Mouse (Mus musculus) forebrain, embryonic 12.5 days (tissue): ENCODE results near the gene Acsl5. TPM values are rescaled to one million over a fixed set of nuclear protein-coding genes. Genes with fewer than 3 reads are reported as not detected.

Source experiments
- ATAC-seq: fragments of 200-750 bp; cut with Nextera tagmentation; 2 replicates; pipeline ENCODE4 v1.8.0; 2017; ENCODE audit warnings: moderate TSS enrichment; ENCODE audit not compliant: low FRiP score
- H3K27ac ChIP-seq: fragments of 300-500 bp; sonication (generic); 2 replicates; pipeline ENCODE4 v1.5.1; 2016; ENCODE audit warnings: mild to moderate bottlenecking
- H3K27me3 ChIP-seq: fragments of 300-500 bp; sonication (generic); 2 replicates; pipeline ENCODE4 v1.6.1; 2016; ENCODE audit warnings: mild to moderate bottlenecking
- H3K36me3 ChIP-seq: fragments of 300-500 bp; sonication (generic); replicated peaks from 2 replicates; pipeline ENCODE4 v1.6.1; 2016; ENCODE audit warnings: mild to moderate bottlenecking
- H3K4me1 ChIP-seq: fragments of 300-500 bp; sonication (generic); 2 replicates; pipeline ENCODE4 v1.6.1; 2016
- H3K4me2 ChIP-seq: fragments of 300-500 bp; sonication (generic); 2 replicates; pipeline ENCODE4 v1.6.1; 2016; ENCODE audit warnings: mild to moderate bottlenecking, moderate library complexity
- H3K4me3 ChIP-seq: fragments of 300-500 bp; sonication (generic); replicated peaks from 2 replicates; pipeline ENCODE4 v1.5.1; 2016; ENCODE audit warnings: mild to moderate bottlenecking
- H3K9ac ChIP-seq: fragments of 300-500 bp; sonication (generic); 2 replicates; pipeline ENCODE4 v1.6.1; 2016; ENCODE audit warnings: mild to moderate bottlenecking
- H3K9me3 ChIP-seq: fragments of 300-500 bp; sonication (generic); 2 replicates; pipeline ENCODE4 v1.6.1; 2016
- WGBS: fragments of 180-500 bp; shearing (Covaris S2); methylation state at CpG from one replicate; pipeline ENCODE4 v1.1.7; 2016; 5-methylcytosine and 5-hydroxymethylcytosine counted together
- polyA plus RNA-seq: library from polyadenylated mRNA; unstranded; fragments of >200 nt; fragmentation: Nextera tagmentation; extraction: Ambion mirVana; gene quantifications from 2 replicates; pipeline ENCODE4 v1.2.1, GENCODE M21; 2016

Gene Acsl5
- polyA plus RNA-seq, 1 experiment from 2014 or later: 18.9 TPM

DNA sequence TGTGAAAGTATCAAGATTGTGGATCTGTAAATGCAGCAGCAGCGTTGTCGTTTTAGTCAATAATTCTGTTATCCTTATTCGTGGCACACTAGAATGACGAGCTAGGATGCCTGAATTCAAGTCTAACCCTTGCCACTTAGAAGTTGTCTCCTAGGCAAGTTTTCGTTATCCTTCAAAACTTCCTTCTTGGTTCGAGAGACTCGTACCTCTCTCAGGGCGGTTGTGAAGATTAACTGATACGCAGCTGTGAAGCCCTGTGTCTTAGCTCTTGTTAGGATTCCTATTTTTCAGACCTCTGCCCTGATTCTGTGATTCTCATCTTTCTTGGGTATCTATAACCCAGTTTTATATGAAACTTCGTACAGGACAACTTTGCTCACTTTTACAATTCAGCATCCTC, 65.2 kb downstream of the Acsl5 start:
- Histone ChIP-seq H3K4me2 (peak overlapping the region; percentile 87), H3K27me3 (no peaks in the 10 kb centered on the region), H3K27ac (no peak overlapping the region), H3K36me3 (peaks cover 3% of the 10 kb centered on the region; the same call in 1 of the 2 replicates), H3K9me3 (no peaks in the 10 kb centered on the region), H3K9ac (no peak overlapping the region), H3K4me3 (peak overlapping the region; percentile 84), H3K4me1 (peaks cover 34% of the 10 kb centered on the region)
- 62% methylated on average over 10 of the region's 10 CpGs for WGBS
- no peak for ATAC-seq

DNA sequence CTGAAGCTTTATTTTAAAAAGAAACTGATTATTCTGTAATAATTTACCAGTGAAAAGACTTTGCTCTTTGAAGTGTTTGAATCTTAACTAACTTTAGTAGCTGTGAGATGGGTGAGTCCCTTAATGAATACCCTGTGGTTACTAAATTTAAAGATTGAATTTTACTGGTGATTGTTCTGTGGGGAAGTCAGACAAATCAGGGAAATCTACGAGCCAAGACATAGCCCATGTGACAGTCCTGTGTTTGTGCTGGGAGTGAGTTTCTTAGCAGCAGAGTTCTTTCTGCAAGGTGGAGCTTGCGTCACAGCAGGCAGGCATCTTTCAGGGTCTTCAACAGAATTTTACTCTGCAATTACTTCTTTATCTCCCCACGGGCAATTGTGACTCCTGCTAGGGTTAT, 67.3 kb downstream of the Acsl5 start:
- ATAC-seq: no peak
- no peak overlapping the region for H3K4me2 ChIP-seq
- no peaks in the 10 kb centered on the region for H3K27me3 ChIP-seq
- no peak overlapping the region for H3K27ac ChIP-seq
- peaks cover 21% of the 10 kb centered on the region for H3K4me1 ChIP-seq
- H3K9ac ChIP-seq: no peak overlapping the region
- no peaks in the 10 kb centered on the region for H3K9me3 ChIP-seq
- H3K4me3 ChIP-seq: no peak overlapping the region
- 78% methylated on average over 3 of the region's 3 CpGs for WGBS
- H3K36me3 ChIP-seq: peaks cover 11% of the 10 kb centered on the region

GRCm38 (mm10) chr19:55319521-55319920, 67.8 kb downstream of the Acsl5 start:
- H3K27me3 ChIP-seq: no peaks in the 10 kb centered on the region
- no peaks in the 10 kb centered on the region for H3K9me3 ChIP-seq
- peaks cover 15% of the 10 kb centered on the region for H3K36me3 ChIP-seq
- 78% methylated on average over 5 of the region's 5 CpGs for WGBS
- H3K27ac ChIP-seq: no peak overlapping the region
- no peak overlapping the region for H3K4me2 ChIP-seq
- H3K4me1 ChIP-seq: peaks cover 17% of the 10 kb centered on the region
- ATAC-seq: no peak
- H3K4me3 ChIP-seq: no peak overlapping the region
- no peak overlapping the region for H3K9ac ChIP-seq

DNA sequence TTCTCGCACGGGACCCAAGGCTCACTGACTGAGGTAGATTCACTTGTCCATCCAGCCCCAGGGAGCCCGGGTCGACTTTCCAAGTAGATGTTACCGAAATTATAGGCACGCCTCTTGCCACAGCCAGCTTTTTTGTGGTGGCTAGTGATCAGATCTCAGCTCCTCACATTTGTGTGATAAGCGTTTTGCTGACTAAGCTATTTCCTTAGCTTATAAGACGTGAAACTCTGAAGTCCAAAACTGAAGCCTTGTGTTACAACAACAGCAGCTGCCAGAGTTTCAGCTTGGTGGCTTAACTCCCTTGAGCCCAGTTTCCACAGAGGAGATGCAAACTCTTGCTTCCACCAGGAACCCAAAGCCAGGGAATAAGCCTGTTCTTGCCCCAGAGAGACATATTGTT, 70.9 kb downstream of the Acsl5 start:
- Histone ChIP-seq H3K27ac (no peak overlapping the region), H3K9me3 (no peaks in the 10 kb centered on the region), H3K9ac (no peak overlapping the region), H3K36me3 (peaks cover 17% of the 10 kb centered on the region), H3K27me3 (no peaks in the 10 kb centered on the region), H3K4me3 (no peak overlapping the region), H3K4me2 (no peak overlapping the region), H3K4me1 (no peaks in the 10 kb centered on the region)
- no peak for ATAC-seq
- 96% methylated on average over 8 of the region's 8 CpGs for WGBS

- no peak overlapping the region for H3K4me3 ChIP-seq
- H3K9ac ChIP-seq: no peak overlapping the region
- no peak overlapping the region for H3K4me2 ChIP-seq
- no peaks in the 10 kb centered on the region for H3K27me3 ChIP-seq
- H3K36me3 ChIP-seq: peaks cover 44% of the 10 kb centered on the region
- H3K27ac ChIP-seq: no peak overlapping the region
- H3K4me1 ChIP-seq: no peaks in the 10 kb centered on the region
- 94% methylated on average over 4 of the region's 4 CpGs for WGBS
- H3K9me3 ChIP-seq: no peaks in the 10 kb centered on the region
- no peak for ATAC-seq
Measured at GRCm38 (mm10) chr19:55327510-55327909, 75.8 kb downstream of the Acsl5 start.

DNA sequence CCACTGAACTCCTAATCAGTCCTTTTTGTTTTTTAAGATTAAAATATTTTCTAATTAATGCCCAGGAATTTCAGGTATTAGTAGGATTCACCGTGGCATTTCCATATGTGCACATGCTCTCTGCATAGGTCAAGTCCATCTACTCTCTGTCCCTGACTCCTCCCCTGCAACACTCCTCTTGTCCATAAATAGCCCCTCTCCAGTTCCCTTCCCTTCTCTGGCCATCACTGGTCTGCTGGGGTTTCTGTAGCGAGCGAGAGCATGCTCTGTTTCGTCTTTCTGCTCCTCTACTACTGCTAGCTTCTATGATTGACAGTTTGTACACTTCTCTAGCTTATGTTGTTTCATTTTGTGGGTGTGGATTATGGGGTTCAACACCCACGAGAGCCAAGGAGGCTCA, 80.0 kb downstream of the Acsl5 start:
- Histone ChIP-seq H3K27ac (no peak overlapping the region), H3K9ac (no peak overlapping the region), H3K36me3 (peaks cover 34% of the 10 kb centered on the region), H3K9me3 (no peaks in the 10 kb centered on the region), H3K27me3 (no peaks in the 10 kb centered on the region), H3K4me1 (peaks cover 3% of the 10 kb centered on the region; the same call in 1 of the 2 replicates), H3K4me2 (no peak overlapping the region), H3K4me3 (no peak overlapping the region)
- ATAC-seq: no peak
- 92% methylated on average over 5 of the region's 5 CpGs for WGBS

GRCm38 (mm10) chr19:55332641-55333268, 81.0 kb downstream of the Acsl5 start:
- H3K4me2 ChIP-seq: no peak overlapping the region
- WGBS: 94% methylated on average over 8 of the region's 8 CpGs

DNA sequence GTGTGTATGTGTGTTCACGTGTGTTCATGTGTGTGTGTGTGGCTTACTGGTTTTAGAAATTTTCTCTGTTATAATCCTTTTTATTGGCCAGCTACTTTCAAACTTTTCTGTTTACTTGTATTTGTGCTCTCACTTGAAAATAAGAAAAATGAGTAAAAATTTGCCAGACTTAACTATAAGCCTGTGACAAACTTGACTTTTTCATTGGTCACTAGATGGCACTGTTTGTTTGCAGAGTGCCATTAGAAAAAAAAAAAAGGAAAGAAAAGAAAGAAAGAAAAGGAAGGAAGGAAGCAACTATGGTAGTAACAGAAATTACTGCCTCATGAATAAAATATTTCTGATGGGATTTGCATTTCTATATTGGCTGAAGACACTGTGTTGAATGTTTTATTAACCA, 84.1 kb downstream of the Acsl5 start:
- Histone ChIP-seq H3K27ac (no peak overlapping the region), H3K36me3 (peaks cover 15% of the 10 kb centered on the region), H3K4me3 (no peak overlapping the region), H3K9me3 (no peaks in the 10 kb centered on the region), H3K27me3 (no peaks in the 10 kb centered on the region), H3K4me1 (peaks cover 8% of the 10 kb centered on the region), H3K4me2 (no peak overlapping the region), H3K9ac (no peak overlapping the region)
- ATAC-seq: no peak
- 100% methylated on average over 1 of the region's 1 CpGs for WGBS

More at GRCm38 (mm10) chr19:55332641-55333268, 81.0 kb downstream of the Acsl5 start:
- peak; percentile 67 for ATAC-seq
- no peaks in the 10 kb centered on the region for H3K9me3 ChIP-seq
- no peak overlapping the region for H3K27ac ChIP-seq
- peaks cover 34% of the 10 kb centered on the region for H3K36me3 ChIP-seq
- peaks cover 5% of the 10 kb centered on the region for H3K4me1 ChIP-seq
- no peak overlapping the region for H3K4me3 ChIP-seq
- H3K27me3 ChIP-seq: no peaks in the 10 kb centered on the region
- H3K9ac ChIP-seq: no peak overlapping the region

- ATAC-seq: no peak
- Histone ChIP-seq H3K4me2 (no peak overlapping the region), H3K4me3 (no peak overlapping the region), H3K36me3 (peaks cover 10% of the 10 kb centered on the region), H3K27me3 (no peaks in the 10 kb centered on the region), H3K9me3 (no peaks in the 10 kb centered on the region), H3K4me1 (peaks cover 8% of the 10 kb centered on the region), H3K27ac (no peak overlapping the region), H3K9ac (no peak overlapping the region)
- WGBS: 88% methylated on average over 12 of the region's 12 CpGs
Measured at GRCm38 (mm10) chr19:55336441-55336840, 84.7 kb downstream of the Acsl5 start.

DNA sequence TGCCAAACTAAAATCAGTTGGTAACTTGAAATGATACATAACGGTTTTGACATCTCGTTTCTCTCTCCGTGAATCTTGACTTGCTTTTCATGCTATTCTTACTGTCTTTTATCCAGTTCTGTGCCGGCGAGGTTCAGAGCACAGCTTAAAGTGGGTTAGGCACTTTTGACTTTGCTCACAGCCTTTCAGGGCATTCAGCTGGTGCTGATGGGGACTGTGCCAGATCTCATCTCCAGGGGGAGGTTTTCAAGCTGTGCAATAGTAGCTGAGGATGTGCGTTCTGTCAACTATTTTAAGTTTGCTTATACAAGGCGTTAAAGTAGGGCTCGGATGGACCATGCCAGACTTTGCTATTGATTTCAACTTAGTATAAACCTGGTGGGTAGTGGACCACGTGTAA, 85.3 kb downstream of the Acsl5 start:
- H3K4me2 ChIP-seq: no peak overlapping the region
- H3K4me3 ChIP-seq: no peak overlapping the region
- no peaks in the 10 kb centered on the region for H3K9me3 ChIP-seq
- no peak for ATAC-seq
- H3K4me1 ChIP-seq: peaks cover 8% of the 10 kb centered on the region
- H3K9ac ChIP-seq: no peak overlapping the region
- H3K27me3 ChIP-seq: no peaks in the 10 kb centered on the region
- H3K36me3 ChIP-seq: 0 out of 2 replicates have a peak, but pooled peaks cover 5% of the 10 kb centered on the region
- 84% methylated on average over 9 of the region's 9 CpGs for WGBS
- H3K27ac ChIP-seq: no peak overlapping the region

GRCm38 (mm10) chr19:55337664-55338063, 85.9 kb downstream of the Acsl5 start:
- Histone ChIP-seq H3K4me1 (peaks cover 8% of the 10 kb centered on the region), H3K4me3 (no peak overlapping the region), H3K36me3 (0 out of 2 replicates have a peak, but pooled peaks cover 4% of the 10 kb centered on the region), H3K27me3 (no peaks in the 10 kb centered on the region), H3K9ac (no peak overlapping the region), H3K27ac (no peak overlapping the region), H3K4me2 (no peak overlapping the region), H3K9me3 (no peaks in the 10 kb centered on the region)
- WGBS: 92% methylated on average over 10 of the region's 10 CpGs
- no peak for ATAC-seq

DNA sequence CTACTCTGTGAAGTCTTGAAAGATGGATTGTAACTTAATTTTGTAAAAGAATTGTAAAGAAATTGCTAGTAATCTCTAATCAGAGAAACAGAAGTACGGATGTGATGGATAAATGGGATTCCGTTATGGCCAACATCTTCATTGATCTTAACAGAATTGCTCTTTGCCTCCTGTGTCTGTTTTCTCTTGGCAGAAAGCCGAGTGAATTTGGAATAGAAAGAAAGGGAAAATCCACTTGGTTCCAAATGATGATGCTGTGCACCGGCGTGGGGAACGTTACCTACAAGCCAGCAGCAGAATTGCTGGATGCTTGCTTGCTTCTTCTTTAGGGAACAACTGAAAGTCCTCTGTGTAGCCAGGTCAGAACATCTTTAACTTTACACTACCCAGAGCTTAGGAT, 88.8 kb downstream of the Acsl5 start:
- Histone ChIP-seq H3K4me3 (no peak overlapping the region), H3K4me2 (no peak overlapping the region), H3K4me1 (peaks cover 8% of the 10 kb centered on the region), H3K27me3 (no peaks in the 10 kb centered on the region), H3K27ac (no peak overlapping the region), H3K9me3 (no peaks in the 10 kb centered on the region), H3K9ac (no peak overlapping the region), H3K36me3 (no peaks in the 10 kb centered on the region)
- ATAC-seq: no peak
- WGBS: 92% methylated on average over 6 of the region's 6 CpGs

GRCm38 (mm10) chr19:55341377-55341776, 89.6 kb downstream of the Acsl5 start:
- no peak overlapping the region for H3K9ac ChIP-seq
- 81% methylated on average over 3 of the region's 3 CpGs for WGBS
- no peak overlapping the region for H3K27ac ChIP-seq
- no peaks in the 10 kb centered on the region for H3K9me3 ChIP-seq
- no peak overlapping the region for H3K4me3 ChIP-seq
- no peak for ATAC-seq
- no peaks in the 10 kb centered on the region for H3K27me3 ChIP-seq
- H3K36me3 ChIP-seq: no peaks in the 10 kb centered on the region
- no peak overlapping the region for H3K4me2 ChIP-seq
- peaks cover 7% of the 10 kb centered on the region for H3K4me1 ChIP-seq
